Mouse (Mus musculus) olfactory bulb, adult 2 months (tissue): ENCODE measurements around the gene Pacrg.

ENCODE experiments used
- CTCF ChIP-seq: fragments of 200-500 bp; IDR thresholded peaks from 2 replicates; pipeline ENCODE4 v1.5.1; 2012; ENCODE audit warnings: low read depth, mild to moderate bottlenecking, low read length, moderate library complexity; ENCODE audit not compliant: insufficient read depth
- POLR2A ChIP-seq: fragments of 200-500 bp; IDR thresholded peaks from 2 replicates; pipeline ENCODE4 v1.6.1; 2012; ENCODE audit warnings: mild to moderate bottlenecking, low read depth, low read length, moderate library complexity; ENCODE audit not compliant: insufficient read depth

GRCm38 (mm10) chr17:10724853-10725252 lies 115.3 kb downstream of the Pacrg start:
- TF ChIP-seq POLR2A (no peak), CTCF (no peak)
